Mouse (Mus musculus): ENCODE results near the gene Sumo2. TPM values are rescaled to one million over a fixed set of nuclear protein-coding genes. Genes with fewer than 3 reads are reported as not detected.

The Sumo2 gene
- 3.6 and 7.0 TPM in 2 replicates for polyA plus RNA-seq (2012; rRNA removed)

- 2% methylated on average over 60 of the region's 70 CpGs for WGBS
- Histone ChIP-seq H3K4me3 (ENCODE audit: low read depth, low read length) (peak within 1 kb of the TSS; percentile 85), H3K27ac (ENCODE audit: insufficient read depth, low read depth, low read length) (peak within 1 kb of the TSS; percentile 90), H3K36me3 (ENCODE audit: control insufficient read depth, insufficient read depth, low read length) (peaks cover 23% of the 10 kb centered on the region), H3K4me1 (ENCODE audit: control insufficient read depth, insufficient read depth, insufficient read length, low read length) (no peaks in the 10 kb centered on the region; the same call in 1 of the 2 replicates), H3K27me3 (ENCODE audit: control insufficient read depth, insufficient read depth, low read length) (no peaks in the 10 kb centered on the region)
- peak; percentile 41 for TF ChIP-seq POLR2A (IDR thresholded peaks at IDR 0.05; ENCODE audit: low read depth, low read length)
- no peak for TF ChIP-seq CTCF (IDR thresholded peaks at IDR 0.05; ENCODE audit: extremely low read depth, insufficient read length, insufficient replicate concordance, low read depth, low read length)
Observed at GRCm38 (mm10) chr11:115536038-115536681, at the start of gene Sumo2. Gene Sumo2 (minus strand): TSS chr11:115536276.

- peaks cover 10% of the 10 kb centered on the region; the same call in 1 of the 2 replicates for H3K4me1 ChIP-seq (ENCODE audit: control insufficient read depth, insufficient read depth, insufficient read length, low read length)
- H3K27me3 ChIP-seq (ENCODE audit: control insufficient read depth, insufficient read depth, low read length) = no peaks in the 10 kb centered on the region
- peaks cover 81% of the 10 kb centered on the region for H3K36me3 ChIP-seq (ENCODE audit: control insufficient read depth, insufficient read depth, low read length)
- 30% methylated on average over 7 of the region's 7 CpGs for WGBS
- TF ChIP-seq CTCF (IDR thresholded peaks at IDR 0.05; ENCODE audit: extremely low read depth, insufficient read length, insufficient replicate concordance, low read depth, low read length) (no peak), POLR2A (IDR thresholded peaks at IDR 0.05; ENCODE audit: low read depth, low read length) (no peak)
- peak overlapping the region; percentile 38 for H3K27ac ChIP-seq (ENCODE audit: insufficient read depth, low read depth, low read length)
- no peak overlapping the region for H3K4me3 ChIP-seq (ENCODE audit: low read depth, low read length)
Observed at GRCm38 (mm10) chr11:115585573-115586100, 49.6 kb upstream of the Sumo2 start.

- TF ChIP-seq CTCF (IDR thresholded peaks at IDR 0.05; ENCODE audit: extremely low read depth, insufficient read length, insufficient replicate concordance, low read depth, low read length) = no peak
- no peak for TF ChIP-seq POLR2A (IDR thresholded peaks at IDR 0.05; ENCODE audit: low read depth, low read length)
- Histone ChIP-seq H3K4me3 (ENCODE audit: low read depth, low read length) (no peak overlapping the region), H3K4me1 (ENCODE audit: control insufficient read depth, insufficient read depth, insufficient read length, low read length) (peaks cover 10% of the 10 kb centered on the region; the same call in 1 of the 2 replicates), H3K27ac (ENCODE audit: insufficient read depth, low read depth, low read length) (no peak overlapping the region), H3K36me3 (ENCODE audit: control insufficient read depth, insufficient read depth, low read length) (peaks cover 70% of the 10 kb centered on the region), H3K27me3 (ENCODE audit: control insufficient read depth, insufficient read depth, low read length) (no peaks in the 10 kb centered on the region)
- 84% methylated on average over 10 of the region's 10 CpGs for WGBS
Observed at GRCm38 (mm10) chr11:115584376-115585073, 48.4 kb upstream of the Sumo2 start.

- WGBS = 73% methylated on average over 10 of the region's 10 CpGs
- H3K4me1 ChIP-seq (ENCODE audit: control insufficient read depth, insufficient read depth, insufficient read length, low read length) = peaks cover 10% of the 10 kb centered on the region; the same call in 1 of the 2 replicates
- no peak overlapping the region for H3K4me3 ChIP-seq (ENCODE audit: low read depth, low read length)
- H3K27ac ChIP-seq (ENCODE audit: insufficient read depth, low read depth, low read length) = no peak overlapping the region
- H3K36me3 ChIP-seq (ENCODE audit: control insufficient read depth, insufficient read depth, low read length) = peaks cover 65% of the 10 kb centered on the region
- TF ChIP-seq CTCF (IDR thresholded peaks at IDR 0.05; ENCODE audit: extremely low read depth, insufficient read length, insufficient replicate concordance, low read depth, low read length) (no peak), POLR2A (IDR thresholded peaks at IDR 0.05; ENCODE audit: low read depth, low read length) (no peak)
- H3K27me3 ChIP-seq (ENCODE audit: control insufficient read depth, insufficient read depth, low read length) = no peaks in the 10 kb centered on the region
Observed at GRCm38 (mm10) chr11:115582913-115583606, 47.0 kb upstream of the Sumo2 start.

GRCm38 (mm10) chr11:115579080-115579479 lies 43.0 kb upstream of the Sumo2 start:
- H3K27ac ChIP-seq (ENCODE audit: insufficient read depth, low read depth, low read length) = no peak overlapping the region

GRCm38 (mm10) chr11:115564961-115565360 lies 28.9 kb upstream of the Sumo2 start:
- WGBS = 7% methylated on average over 7 of the region's 7 CpGs
- H3K4me3 ChIP-seq (ENCODE audit: low read depth, low read length) = no peak overlapping the region; the same call in 1 of the 2 replicates
- TF ChIP-seq CTCF (IDR thresholded peaks at IDR 0.05; ENCODE audit: extremely low read depth, insufficient read length, insufficient replicate concordance, low read depth, low read length) = no peak
- TF ChIP-seq POLR2A (IDR thresholded peaks at IDR 0.05; ENCODE audit: low read depth, low read length) = no peak
- H3K36me3 ChIP-seq (ENCODE audit: control insufficient read depth, insufficient read depth, low read length) = peaks cover 17% of the 10 kb centered on the region
- no peaks in the 10 kb centered on the region for H3K27me3 ChIP-seq (ENCODE audit: control insufficient read depth, insufficient read depth, low read length)
- no peak overlapping the region for H3K27ac ChIP-seq (ENCODE audit: insufficient read depth, low read depth, low read length)
- H3K4me1 ChIP-seq (ENCODE audit: control insufficient read depth, insufficient read depth, insufficient read length, low read length) = no peaks in the 10 kb centered on the region

More at GRCm38 (mm10) chr11:115579080-115579479, 43.0 kb upstream of the Sumo2 start:
- no peaks in the 10 kb centered on the region for H3K4me1 ChIP-seq (ENCODE audit: control insufficient read depth, insufficient read depth, insufficient read length, low read length)
- H3K27me3 ChIP-seq (ENCODE audit: control insufficient read depth, insufficient read depth, low read length) = no peaks in the 10 kb centered on the region
- no peak overlapping the region for H3K4me3 ChIP-seq (ENCODE audit: low read depth, low read length)
- peaks cover 36% of the 10 kb centered on the region for H3K36me3 ChIP-seq (ENCODE audit: control insufficient read depth, insufficient read depth, low read length)
- TF ChIP-seq CTCF (IDR thresholded peaks at IDR 0.05; ENCODE audit: extremely low read depth, insufficient read length, insufficient replicate concordance, low read depth, low read length) = no peak
- TF ChIP-seq POLR2A (IDR thresholded peaks at IDR 0.05; ENCODE audit: low read depth, low read length) = no peak

All from small intestine, adult 2 months (tissue).